Mouse (Mus musculus) gastrocnemius, postnatal 25 days (tissue): Measurements from ENCODE around the gene Nubp1. TPM values are rescaled to one million over a fixed set of nuclear protein-coding genes. Genes with fewer than 3 reads are reported as not detected.

ENCODE experiments used
- DNase-seq: peaks from one replicate; pipeline ENCODE4 v3.0.0; 2022
- long read RNA-seq, 2 experiments: library from polyadenylated mRNA; stranded (forward); transcript quantifications; one replicate each; pipeline ENCODE4 v2.0.0; 2021
- total RNA-seq, 2 experiments: library from RNA; stranded (reverse); gene quantifications; 1 replicate in 1 of 2; 2 replicates in 1 of 2; pipeline ENCODE4 v1.2.3; 2021

Nubp1 gene
- total RNA-seq, result 1 to 10 TPM; 6.3 to 6.6 TPM
- long read RNA-seq, experiment 1, transcript Nubp1-201 (11 exons, 2,121 nt), result major isoform, 12 of 20 reads
- long read RNA-seq, experiment 1, partial matches to known transcripts, result 2 of 20 reads
- long read RNA-seq, experiment 1, other reads (novel, unspliced or antisense), result 6 of 20 reads
- long read RNA-seq, experiment 2, transcript Nubp1-201 (11 exons, 2,121 nt), result major isoform, 16 of 20 reads
- long read RNA-seq, experiment 2, partial matches to known transcripts, result 0 of 20 reads
- long read RNA-seq, experiment 2, other reads (novel, unspliced or antisense), result 4 of 20 reads

DNA sequence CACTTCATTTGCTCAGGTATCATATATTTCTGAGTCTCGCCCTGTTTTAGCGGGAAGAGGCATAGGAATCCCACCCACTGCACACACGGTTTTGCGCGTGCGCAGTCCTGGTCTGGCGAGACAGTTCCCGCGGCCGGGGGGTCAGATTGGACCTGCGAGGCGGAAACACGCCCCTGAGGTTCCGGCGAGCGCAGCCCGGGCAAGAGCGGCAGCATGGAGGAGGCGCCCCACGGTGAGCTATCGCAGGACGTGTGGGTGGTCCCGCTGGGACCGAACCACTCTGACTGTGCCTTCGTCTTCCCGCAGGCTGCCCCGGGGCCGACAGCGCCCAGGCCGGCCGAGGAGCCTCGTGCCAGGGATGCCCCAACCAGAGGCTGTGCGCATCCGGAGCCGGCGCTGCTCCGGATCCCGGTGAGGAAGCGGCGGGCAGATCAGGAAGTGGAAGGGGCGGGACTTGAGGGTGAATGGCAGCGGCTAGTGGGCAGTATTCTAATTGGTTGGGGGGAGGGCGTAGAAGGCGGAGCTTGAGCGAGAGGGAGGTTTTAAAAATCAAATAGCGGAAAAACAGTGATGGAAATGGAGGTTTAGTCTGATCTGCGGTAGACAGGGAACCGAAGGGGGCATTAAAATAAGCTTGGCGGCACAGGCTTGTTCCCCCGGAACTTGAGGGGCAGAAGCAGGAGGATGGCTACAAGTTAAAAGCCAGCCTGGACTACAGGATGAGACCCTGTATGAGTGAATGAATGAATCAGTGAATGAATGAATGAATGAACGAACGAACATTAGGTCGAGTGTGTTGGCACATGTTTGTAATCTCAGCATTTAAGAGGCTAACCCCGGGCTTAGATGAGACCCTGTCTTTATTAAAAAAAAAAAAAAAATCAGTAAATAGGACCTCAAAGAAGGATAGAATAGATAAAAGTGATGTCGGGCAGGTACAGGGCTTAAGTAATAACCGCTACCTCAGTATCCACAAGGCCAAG, at the start of gene Nubp1:
TSS of gene Nubp1 (plus strand) at position 185 of the 983 bp plus-strand sequence.
- DNase-seq, result peak; percentile 92

DNA sequence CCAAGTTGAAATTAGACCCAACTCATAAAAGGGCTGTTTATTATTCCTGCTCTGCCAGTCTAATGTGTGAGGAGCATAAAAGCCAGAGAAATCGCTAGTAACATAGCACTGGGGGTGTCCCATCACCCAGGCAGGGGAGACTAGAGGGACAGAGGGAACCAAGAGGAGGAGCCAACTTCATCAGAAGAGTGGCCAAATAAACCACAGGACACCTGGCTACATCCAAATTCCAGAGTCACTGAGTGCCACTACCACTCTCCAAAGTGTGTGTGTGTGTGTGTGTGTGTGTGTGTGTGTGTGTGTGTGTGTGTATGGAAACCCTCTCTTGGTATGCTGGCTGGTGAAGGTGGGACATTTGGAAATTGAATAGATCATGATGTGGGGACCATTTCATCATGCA, 48.7 kb upstream of the Nubp1 start:
- no peak for DNase-seq

DNA sequence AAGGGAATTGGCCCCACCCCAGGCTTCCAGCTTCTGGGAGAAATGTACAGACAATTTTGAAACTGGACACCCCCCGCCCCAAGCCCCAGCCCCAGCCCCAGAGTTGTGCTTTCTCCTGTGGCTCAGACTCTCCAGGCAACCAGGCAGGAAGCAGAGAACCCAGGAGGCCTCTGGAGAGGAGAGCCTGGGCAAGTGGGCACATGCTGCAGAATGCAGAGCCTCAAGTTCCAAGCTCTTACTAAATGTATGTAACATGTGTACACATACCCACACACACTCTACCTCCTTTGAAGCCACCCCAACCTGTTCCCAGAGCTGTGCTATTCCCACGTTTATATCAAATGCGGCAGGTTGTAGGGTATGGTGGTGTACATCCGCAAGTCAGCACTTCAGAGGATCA, 46.0 kb upstream of the Nubp1 start:
- DNase-seq, result no peak

DNA sequence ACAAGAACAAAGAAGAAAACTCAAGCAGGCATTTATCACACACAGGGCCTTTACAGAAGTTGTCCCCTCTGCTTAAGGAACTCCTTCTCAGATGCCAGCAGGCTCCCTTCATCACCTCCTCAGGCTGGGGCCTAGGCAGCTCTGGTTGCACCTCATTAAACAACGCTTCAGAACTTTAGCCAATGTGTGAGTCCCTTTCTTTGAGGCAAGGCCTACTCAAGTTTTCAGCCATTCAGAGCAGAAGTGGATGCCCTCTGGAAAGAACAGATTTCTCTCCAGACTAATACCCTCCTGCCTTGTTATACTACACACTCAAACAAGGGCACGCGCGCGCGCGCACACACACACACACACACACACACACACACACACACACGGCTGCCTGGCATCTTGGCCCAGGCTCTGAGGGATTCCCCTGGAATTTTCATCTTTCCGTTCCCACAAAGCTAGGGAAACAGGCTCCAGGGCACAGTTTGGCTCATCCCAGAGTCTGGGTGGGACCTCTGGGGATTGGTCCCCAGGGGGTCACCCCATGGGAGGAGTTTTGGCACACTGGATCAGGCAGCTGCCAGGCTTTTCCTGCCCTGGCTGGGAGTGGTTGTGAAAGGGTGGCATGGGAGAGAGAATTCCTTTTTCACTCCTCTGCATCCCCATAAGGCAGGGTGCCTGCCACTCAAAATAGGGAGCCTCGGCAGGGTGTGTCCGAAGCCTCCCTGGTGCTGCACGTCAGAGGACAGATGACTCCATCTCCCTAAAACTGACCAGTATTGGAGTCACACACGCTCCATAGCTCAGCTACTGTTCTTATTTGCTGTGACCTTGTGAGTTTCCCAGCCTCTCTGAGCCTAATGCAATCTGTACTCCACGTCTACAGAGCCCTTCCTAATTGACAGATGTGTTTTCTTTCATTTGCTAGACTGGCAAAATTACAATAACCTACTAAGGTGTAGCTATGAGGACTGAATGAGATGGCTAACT, 45.2 kb upstream of the Nubp1 start:
- DNase-seq, result peak; percentile 25

DNA sequence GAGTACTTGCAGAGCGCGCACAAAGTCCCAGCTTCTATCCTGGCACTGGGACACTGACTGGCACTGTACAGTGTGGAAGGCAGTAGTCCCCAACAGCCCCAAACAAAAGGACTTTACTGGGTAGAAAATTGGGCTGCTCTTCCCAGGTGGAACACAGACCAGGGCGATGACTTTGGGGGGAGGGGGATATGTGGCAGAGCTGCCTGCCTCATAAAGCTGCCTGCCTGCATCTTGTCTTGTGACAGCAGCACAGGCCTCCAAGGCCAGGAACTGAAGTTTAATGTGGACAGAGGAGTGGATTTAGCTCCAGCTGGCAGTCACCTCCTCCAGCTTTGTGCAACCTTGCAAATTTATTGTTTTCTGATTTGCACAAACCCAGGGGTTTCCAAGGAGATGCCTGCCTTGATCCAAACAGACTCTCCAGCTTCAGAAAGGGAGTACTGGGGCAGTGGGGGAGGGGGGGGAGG, 42.2 kb upstream of the Nubp1 start:
- DNase-seq, result peak; percentile 33

DNA sequence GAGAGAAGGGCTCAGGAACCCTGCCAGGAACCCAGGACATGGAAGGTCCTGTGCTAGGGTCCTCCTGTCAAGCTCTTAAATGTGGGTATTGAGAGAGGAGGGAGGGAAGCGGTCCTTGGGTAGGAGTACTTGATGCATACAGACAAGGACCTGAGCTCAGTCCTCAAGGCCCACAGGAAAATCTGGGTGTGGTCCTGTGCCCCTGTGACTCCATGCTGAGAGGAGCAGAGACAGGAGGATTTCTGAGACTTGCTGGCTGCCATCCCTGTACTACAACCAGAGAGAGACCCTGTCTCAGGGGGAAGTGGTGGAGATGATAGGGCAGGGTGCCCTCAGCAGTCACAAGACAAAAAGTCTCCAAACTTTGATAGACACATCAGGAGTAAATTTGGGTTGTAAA, 41.8 kb upstream of the Nubp1 start:
- no peak for DNase-seq

DNA sequence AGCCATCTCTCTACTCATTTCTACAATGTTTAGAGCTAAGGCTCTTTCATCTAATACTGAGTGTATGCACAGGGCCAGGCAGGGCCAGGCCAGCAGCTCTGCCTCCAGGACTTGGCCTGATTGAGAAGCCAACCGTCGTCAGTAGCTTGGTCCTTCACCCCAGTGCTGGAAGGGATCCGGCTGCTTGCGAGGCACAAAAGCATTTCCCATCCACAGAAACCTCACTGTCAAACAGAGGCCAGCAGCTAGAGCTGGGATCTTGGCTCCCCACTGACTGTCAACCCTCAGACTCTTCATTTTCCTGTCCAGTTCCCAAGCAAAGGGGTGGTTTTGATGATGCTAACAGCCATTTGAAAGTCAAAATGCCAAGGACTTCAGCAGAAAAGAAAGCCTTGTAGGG, 39.4 kb upstream of the Nubp1 start:
- DNase-seq, result peak; percentile 34

DNA sequence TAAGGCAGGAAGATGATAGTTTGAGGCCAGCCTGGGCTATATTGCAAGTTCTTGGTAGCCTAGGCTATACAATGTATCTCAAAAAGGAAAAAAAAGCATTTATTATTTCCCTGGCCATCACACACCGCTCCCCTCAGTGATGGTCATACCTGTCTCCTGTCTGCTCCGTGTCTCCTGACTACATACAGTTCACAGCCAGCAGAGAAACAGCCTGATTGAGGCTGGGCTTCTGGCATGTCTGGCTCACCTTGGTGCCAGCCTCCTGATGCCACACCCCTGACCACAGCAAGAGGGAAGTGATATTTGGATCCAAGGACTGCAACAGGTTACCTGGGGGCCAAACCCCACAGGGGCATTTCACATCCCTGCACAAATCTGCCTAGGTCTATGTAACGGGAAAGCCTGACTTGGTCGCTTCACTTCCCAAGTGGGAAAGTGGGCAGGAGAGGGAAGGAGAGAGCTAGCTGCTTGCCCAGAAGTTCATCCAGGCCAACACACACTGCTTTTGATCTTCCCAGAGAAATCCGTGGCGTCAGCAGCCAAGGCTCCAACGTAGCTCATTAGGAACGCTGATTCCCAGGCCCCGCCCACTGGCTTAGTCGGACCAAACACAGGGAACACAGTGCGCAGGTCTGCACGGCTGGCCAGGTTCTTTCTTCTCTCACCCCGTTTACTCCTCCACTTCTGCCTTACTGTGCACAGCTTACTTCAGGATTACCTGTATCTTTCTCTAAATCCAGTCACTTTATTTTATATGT, 37.3 kb upstream of the Nubp1 start:
- DNase-seq, result peak; percentile 28

DNA sequence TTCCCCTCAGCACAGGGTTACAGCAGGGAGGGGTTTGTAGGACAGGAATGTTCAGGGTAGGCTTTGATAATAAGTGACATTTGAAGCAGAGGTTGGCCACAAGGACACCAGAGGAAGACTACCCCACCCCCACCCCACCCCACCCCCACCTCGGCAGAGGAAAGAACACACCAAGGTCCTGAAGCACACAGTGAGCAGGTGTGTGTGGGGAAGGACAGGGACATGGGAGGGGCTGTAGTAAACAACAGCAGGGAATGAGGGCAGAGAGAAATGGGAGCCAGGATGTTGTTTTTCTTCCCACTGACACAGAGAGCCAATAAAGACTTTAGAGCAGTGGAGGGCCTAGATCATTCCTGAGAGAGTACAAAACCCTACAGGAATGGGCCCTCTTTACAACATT, 34.5 kb upstream of the Nubp1 start:
- DNase-seq, result no peak

DNA sequence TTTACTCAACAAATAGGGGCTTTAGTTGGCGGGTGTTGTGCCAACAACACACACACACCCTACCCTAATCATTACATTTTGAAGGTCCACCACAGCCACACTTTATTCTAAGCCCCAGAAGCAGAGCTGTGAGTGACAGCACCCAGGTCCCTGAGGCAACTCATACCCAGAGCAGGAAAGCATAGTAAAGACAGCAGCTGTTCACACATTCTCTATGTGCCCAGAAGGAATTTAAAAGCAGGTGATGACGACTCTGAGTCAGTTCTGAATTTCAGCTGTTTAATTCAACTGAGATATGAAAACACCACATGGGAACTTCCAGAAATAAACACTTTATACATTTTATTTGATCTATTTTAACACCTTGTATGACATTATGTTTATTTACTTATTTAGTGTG, 32.2 kb upstream of the Nubp1 start:
- DNase-seq, result no peak

DNA sequence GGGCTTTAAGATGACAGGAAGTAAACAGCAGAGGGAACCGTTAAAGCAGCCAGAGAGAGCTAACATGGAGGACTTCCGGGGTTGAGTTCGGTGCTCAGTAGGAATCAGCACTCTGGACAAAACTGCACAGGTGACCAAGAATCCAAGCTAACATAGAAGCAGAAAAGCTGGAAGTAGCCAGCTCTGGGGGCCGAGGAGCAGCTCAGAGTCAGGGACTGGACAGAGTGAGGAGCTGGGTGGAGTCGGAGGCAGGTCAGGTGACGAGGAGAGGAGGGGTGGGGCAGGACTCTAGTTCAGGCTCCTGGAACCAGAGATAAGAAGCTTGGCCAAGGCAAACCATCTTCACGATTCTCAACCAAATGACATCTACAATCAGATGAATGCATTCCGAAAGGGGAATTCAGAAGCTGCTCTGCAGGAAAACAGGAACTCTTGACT, 27.7 kb upstream of the Nubp1 start:
- no peak for DNase-seq

DNA sequence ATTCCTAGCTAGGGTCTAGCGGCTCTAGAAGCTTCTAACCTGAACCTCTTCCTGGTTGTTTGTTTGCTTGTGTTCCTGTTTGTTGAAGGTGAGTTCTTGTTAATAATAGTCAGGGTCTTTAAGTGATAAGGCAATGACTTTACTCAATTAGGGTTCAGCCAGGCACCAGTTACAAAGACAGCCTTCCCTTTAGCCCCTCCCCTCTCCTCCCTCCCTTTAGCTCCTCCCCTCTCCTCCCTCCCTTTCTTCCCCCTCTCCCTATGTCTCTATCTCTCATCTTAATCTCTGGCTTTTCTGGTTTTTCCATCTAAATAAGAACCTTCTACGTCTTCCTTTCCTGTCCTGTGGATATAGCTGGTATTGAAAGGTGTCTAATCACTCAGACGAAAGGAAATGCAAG, 27.2 kb upstream of the Nubp1 start:
- DNase-seq, result no peak

DNA sequence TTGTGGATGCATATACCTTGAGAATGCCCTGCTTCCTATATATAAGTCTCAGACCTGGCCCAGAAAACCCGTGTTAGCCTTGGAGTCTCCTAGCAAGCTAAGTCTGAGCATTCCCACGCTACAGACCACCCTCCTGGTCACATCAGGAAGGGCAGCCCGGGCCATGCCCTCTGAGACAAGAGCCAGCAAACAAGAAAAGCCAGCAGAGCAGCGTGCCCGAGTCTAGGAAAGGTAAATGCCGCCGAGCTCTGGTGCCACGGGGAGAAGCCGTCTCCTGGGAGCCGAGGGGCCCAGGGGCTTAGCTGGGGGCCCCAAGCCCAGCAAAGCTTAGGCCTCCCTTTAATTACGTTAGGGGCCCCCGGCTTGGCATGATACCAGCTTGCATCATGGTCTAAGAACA, 26.5 kb upstream of the Nubp1 start:
- no peak for DNase-seq

DNA sequence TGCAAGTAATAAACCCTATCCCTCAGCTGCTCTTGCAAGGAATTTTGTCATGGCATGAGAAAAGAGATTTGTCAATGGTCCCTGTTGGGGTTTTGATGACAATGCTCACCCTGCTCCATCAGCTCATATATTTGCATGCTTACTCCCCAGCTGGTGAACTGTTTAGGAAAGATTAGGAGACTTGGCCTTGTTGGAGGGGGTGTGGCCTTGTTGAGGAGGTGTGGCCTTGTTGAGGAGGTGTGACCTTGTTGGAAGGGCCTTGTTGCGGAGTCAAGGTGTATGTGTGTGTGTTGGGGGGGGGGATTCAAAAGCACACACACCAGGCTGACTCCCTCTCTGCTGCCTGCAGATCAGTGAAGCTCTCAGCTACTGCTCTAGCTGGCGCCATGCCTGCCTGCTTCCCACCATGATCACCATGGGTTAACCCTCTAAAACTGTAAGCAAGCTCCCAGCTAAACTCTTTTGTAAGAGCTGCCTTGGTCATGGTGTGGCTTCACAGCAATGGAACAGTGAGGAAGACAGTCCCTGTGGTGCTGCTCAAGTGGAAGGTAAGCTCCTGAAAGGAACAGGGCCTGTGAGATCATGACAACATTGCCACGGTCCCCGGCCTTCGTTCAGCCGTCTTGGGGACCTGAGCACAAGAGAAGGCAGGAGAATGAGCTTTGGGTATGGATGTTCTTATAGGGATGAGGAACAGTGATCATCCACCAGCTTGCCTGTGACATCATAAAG, 22.9 kb upstream of the Nubp1 start:
- no peak for DNase-seq

DNA sequence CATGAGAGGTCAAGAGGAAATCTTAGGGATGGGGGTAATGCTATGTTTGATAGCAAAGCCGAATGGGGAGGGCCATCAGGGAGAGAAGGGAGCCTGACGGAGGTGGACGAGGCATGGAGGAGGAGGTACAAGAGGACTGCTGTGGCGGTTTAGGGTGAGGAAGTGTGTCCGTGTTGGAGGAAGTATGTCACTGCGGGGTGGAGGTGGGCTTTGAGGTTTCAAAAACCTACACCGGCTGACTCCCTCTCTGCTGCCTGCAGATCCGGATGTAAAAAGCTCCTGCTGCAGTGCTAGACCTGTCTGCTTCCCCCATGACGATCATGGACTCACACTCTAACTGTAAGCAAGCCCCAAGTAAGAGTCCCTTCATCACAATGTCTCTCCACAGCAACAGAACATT, 19.2 kb upstream of the Nubp1 start:
- no peak for DNase-seq

DNA sequence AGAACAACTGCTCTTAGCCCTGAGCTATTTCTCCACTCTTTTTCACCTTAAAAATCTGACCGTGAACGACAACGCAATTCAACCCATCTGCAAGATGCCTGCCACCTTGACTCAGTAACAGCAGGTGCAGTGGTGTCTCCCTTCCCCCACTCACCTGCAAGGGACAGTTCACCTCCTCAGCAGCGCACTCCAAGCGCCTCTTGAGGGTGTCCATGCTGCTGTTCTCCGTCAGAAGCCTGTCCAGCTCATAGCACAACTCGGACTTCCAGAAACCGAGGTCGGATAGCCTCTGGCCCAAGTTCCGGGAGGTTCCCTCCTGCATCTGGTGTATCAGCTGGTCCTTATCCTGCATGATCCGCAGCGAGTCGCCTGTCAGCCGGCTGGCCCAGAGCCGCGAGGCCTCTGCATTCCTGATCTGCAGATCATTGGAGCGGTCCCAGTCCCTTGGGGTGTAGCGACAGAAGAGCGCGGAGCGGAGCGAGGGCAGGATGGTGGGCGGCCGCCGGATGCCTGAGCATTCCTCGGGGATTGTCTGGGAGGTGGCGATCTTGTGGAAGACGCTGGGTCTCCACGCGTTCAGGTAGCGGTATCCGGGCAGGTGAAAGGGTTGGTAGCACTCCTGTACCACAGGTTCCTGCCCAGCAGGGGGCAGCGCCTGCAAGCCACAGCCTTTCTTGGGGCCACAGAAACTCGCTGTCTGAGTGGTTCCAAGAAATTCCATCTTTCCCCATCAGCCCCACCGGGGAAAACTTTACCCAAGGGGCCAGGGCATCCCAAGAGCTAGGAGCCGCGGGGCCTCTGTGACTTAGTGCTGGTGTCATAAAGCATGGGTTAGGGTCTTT, 16.8 kb upstream of the Nubp1 start, which contains the start of gene Tekt5:
TSS of gene Tekt5 (minus strand) at position 792 of the 842 bp plus-strand sequence.
- peak; percentile 32 for DNase-seq

DNA sequence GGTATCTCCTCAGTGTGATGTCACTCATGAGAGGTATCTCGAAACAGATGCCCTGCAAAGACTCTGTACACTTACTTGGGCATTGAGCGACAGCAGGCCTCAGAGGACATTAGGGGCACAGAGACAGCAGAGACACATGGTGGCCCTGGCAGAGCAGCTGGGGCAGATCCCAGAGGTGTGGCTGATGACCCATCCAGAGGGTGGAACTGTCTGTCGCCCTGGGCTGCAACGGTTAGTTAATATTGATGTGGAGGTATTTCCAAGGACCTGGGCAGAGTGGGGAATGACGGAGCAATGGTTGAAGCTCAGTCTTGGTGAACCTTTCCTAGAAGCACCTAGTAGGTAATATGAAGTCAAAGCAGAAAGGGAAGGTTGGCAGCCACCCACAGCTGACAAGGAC, 13.0 kb upstream of the Nubp1 start:
- DNase-seq, result no peak

DNA sequence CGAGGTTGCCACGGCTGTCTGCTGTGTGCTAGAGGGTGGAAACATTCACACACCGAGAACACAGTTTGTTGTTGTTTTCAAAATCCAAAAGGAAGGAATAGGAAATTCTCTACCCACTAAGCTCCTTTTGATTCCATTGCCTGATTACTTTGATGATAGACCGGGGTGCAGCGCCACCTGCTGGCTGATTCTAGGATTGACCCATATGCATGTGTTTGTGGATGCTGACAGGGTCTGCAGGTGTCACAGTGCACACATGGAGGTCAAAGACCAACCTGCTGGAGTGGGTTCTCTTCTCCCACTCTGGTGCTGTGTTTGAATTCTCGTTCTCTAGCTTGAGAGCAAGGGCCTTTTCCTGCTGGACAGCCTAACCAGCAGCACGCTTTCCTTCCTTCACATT, 12.6 kb upstream of the Nubp1 start:
- no peak for DNase-seq

DNA sequence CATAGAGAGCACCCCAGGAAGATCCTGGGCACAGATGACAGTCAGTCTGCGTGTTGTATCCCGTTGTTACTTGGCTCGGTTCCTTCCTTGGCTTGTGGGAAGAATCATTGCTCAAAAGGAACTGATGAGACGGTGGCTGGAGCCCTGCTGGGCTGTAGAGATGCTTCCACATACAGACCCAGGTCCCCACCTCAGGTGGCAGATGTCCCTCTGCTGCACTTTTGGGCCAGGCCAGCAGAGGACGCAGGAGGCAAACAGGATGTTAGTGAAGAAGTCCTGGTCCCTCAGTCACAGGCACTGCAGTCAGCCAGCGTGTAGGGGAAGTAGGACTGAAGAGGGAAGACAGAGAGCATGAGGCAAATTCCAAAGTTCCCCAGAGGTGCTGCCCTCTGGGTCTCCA, 4.2 kb downstream of the Nubp1 start:
- no peak for DNase-seq
